Mouse (Mus musculus) layer of hippocampus, postnatal 10 days (tissue): Measurements from ENCODE around the gene Xylt2. TPM values are rescaled to one million over a fixed set of nuclear protein-coding genes. Genes with fewer than 3 reads are reported as not detected.
"Not testable (repeated sequence)": the region's sequence is repeated elsewhere in the genome, so short reads cannot be mapped to it uniquely, and the experiment has no call there.

ENCODE experiments used
- DNase-seq, 2 experiments: peaks; one replicate each; pipeline ENCODE4 v3.0.0; 2021; ENCODE audit warnings: low spot score in 2 of 2
- total RNA-seq, 2 experiments: library from RNA; stranded (reverse); gene quantifications; 2 replicates each; pipeline ENCODE4 v1.2.3; 2021

The Xylt2 gene
- total RNA-seq, 2 experiments from 2014 or later = 24.7 to 30.4 TPM

- DNase-seq = no peak
Measured at GRCm38 (mm10) chr11:94677607-94678145, 361 bp upstream of the Xylt2 start.

- no peak for DNase-seq
Measured at GRCm38 (mm10) chr11:94676308-94676707, 1.0 kb downstream of the Xylt2 start.

DNA sequence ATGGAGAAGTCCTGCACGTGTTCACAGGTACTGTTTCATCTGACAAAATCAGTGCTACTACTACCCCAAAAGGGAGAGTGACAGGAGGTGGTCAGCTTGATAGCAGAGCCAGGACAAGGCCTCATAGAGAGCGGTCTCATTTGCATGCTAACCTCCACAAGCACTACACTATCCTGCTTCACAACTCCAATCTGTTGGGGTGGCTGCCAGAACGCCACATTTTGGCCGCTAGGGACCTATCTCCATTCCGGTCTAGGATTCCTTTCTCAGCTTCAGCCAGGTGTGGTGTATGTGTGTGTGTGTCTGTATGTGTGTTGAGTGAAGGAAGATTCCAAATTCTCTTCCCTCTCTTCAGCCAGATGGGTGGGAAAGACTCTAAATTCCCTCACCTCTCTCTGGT, 1.9 kb downstream of the Xylt2 start:
- no peak for DNase-seq

DNA sequence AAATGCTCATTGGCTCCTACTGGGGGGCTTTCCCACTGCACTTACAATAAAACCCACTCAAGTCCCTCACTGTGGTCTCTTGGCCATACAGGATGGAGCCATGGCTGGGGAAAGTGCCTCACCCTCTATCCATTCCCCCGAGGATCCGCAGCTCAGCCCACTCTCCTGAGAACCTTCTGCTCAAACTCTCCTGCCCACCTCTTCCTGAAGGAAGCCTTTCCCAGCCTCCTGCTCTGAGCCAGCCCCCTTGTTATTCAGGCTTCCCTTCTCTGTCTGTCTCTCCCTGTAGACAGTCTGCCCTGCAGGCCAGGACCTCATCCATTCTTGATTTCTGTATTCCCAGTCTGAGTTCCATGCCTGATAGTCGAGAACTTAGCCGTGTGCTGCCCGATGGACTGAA, 2.3 kb downstream of the Xylt2 start:
- DNase-seq = no peak

GRCm38 (mm10) chr11:94665281-94665680, 12.0 kb downstream of the Xylt2 start:
- no peak for DNase-seq

- no peak for DNase-seq
Measured at GRCm38 (mm10) chr11:94661344-94661743, 16.0 kb downstream of the Xylt2 start.

DNA sequence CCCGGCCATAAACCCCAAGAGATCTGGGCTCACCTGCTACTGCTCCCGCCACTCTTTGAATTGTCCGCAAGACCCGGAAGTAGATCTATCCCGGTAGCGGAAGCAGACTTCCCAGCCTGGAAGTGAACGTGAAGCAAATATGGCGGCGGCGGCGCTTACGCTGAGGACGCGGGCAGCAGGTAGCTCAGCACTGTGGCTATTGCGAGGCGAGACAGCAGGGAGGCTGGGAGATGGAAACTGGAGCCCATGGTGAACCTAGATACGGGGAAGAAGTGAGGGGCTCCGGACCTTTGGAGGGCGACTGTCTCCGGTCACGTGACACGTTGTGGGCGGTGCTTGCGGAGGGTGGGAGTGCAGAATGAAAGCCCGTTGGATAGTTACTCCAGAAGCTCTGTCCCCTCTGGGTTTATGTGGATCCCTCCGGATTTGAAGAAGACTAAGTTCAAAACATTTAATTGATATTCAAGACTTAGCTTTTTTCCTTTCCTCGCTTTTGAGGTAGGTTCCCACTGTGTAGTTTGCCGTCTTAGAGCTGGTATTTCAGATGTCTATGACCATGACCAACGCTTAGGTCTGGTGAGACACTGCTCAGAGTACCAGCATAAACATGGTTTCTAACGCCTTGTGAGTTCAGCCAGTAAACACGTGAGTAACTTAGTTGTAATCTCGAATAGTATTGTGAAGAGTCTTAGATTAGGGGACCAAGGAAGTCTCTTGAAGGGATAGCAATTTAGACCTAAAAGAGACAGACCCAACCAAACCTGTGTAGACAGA, 23.5 kb downstream of the Xylt2 start, which contains the start of the genes Mrpl27 and Eme1:
Gene Mrpl27 (plus strand): TSS at position 105 of the 774 bp plus-strand sequence.
Gene Eme1 (minus strand): TSS at position 302 of the 774 bp plus-strand sequence.
- peak; percentile 86 for DNase-seq

DNA sequence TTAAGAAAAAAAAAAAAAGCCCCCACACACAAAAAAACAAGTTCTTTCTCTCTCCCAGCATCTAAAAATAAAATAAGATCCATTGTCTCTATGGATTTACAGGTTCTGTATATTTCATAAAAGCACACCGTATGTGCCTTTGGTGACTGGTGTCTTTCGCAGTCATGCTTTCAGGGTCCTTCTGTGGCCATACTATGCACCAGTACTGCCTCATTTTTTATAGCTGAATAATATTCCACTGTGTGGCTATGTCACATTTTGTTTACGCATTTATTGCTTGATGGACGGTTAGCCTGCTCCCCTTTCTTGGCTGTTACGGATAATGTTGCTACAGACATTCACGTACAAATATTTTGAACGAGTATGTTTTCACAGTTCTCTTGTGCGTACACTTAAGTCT, 24.3 kb downstream of the Xylt2 start:
- no peak for DNase-seq

DNA sequence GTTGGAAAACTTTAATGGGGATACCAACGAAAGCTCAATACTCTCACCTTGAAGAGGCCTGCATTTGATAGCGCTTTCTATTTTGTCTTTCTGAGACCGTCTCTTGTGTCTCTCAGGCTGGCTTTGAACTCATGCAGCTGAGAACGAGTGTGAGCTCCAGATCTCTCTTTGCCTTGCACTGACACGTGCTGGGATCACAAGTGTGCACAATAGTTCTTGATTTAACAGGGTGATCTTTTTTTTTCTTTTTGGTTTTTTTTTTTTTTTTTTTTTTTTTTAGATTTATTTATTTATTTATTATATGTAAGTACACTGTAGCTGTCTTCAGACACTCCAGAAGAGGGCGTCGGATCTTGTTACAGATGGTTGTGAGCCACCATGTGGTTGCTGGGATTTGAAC, 26.1 kb downstream of the Xylt2 start:
- not testable (repeated sequence) for DNase-seq

GRCm38 (mm10) chr11:94646457-94646856, 30.9 kb downstream of the Xylt2 start:
- no peak for DNase-seq

DNA sequence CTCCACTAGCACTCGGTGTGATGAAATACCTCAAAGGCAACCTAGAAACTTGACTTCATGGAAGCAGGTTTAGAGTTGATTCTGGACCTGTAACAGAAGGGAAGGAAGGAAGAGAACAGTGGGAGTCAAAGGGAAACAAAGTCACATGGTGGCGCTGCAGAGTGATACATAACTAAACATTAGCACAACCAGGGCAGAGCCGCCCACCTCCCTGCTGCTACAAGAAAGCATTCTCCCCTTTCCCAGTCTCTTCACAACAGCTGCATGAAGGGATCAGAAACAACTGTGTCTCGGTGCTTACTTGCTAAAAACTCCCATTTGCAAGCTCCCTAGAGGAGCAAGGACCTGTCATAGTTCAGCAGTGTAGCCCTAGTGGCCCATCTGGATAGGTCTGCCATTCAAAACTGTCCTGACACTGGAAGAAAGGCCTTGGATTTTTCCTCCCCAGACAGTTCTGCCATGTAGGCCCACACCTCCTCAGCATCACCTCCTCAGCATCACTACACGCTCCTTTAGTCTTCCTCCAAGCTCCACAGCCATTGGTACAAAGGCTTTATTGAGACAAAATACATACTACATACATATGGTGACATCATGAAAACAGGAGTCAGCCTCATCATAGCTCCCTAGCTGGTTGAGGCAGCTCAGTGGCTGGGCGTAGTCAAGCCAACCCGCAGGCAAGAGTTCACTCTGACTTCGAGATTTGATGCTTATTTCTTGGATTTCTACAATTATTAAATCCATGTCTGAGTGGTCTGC, 32.7 kb downstream of the Xylt2 start:
- DNase-seq = no peak

DNA sequence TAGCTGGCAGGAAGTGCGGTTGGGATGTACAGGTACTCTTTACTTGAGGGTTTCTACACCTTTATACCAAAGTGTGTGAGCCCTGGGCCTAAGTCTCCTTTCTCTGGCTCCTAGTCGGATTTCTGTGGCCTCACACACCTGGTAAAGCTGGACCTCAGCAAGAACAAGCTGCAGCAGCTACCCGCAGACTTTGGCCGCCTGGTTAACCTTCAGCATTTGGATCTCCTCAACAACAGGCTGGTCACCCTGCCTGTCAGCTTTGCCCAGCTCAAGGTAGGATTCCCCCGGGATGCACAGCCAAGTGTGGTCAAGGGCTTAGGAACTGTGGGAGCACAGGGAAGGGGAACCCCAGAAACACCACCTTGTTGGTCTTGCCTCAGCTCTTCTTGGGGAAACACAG, 42.9 kb downstream of the Xylt2 start:
- no peak for DNase-seq

- no peak for DNase-seq
Measured at GRCm38 (mm10) chr11:94632988-94633387, 44.3 kb downstream of the Xylt2 start.

- DNase-seq = no peak
Measured at GRCm38 (mm10) chr11:94631969-94632368, 45.3 kb downstream of the Xylt2 start.

DNA sequence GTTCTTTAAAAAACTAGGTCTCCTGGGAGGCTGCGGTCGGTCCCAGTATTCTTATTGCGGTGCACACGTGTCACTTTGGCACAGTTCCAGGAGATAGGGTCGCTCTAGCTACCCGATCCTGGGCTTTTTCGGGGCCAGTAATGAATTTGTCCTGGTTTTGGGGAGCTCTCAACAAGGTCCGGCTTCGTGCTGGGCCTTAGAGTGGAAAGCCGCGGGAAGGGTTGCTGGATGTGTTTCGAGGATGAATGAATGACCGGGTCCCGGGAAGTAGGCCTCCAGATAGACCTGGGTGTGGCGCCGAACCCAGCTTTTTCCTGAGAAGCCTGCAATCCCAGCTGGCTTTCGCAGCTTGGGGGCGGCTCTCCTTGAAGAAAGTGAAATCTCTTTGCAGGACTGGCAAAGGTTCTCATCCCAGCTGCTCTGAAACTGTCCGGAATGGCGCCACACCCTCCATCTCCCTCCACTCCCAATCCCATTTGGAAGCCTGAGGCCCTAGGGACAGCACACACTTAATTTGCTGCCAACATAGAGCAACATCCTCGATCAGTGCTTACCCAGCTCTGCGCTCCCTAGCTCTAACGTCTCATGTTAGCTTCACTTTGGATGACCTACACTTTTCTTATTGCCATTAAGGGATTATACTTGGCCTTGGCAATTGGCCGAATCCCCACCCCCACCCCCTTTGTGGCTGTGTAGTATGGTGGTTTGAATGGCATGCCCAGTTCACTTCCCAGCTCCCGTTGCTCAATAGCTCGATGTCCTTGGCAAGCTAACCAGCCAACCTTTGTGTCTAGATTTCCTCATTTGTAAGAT, 46.9 kb downstream of the Xylt2 start:
- peak; percentile 40 to 43 for DNase-seq

GRCm38 (mm10) chr11:94629884-94630198, 47.5 kb downstream of the Xylt2 start:
- no peak for DNase-seq

- DNase-seq = peak; percentile 98
Measured at GRCm38 (mm10) chr11:94629199-94629883, 48.0 kb downstream of the Xylt2 start, which contains the start of gene Lrrc59. TSS of gene Lrrc59 (plus strand) at chr11:94629767.

GRCm38 (mm10) chr11:94622162-94622561, 55.2 kb downstream of the Xylt2 start:
- no peak for DNase-seq

DNA sequence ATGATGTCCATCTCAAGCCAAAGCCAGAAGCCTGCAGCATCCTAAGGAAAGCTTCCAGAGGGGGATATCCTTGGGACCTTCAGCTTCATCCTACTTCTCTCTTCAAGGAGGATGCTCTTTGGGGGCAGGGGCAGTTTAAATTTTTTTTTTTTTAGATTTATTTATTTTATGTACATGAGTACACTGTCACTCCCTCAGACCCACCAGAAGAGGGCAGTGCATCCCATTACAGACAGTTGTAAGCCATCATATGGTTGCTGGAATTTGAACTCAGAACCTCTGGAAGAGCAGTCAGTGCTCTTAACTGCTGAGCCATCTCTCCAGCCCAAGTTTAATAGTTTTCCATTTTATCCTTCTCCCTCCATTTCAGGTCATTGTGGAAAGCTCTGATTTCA, 55.9 kb downstream of the Xylt2 start:
- DNase-seq = no peak

- no peak for DNase-seq
Measured at GRCm38 (mm10) chr11:94620766-94621457, 56.4 kb downstream of the Xylt2 start.
